Mouse (Mus musculus) spleen, embryonic (tissue): Measurements from ENCODE around the gene Ube4b.

Experiments used
- CTCF ChIA-PET: fragments of 350-600 bp; sonication (Branson Sonifier 250); formaldehyde crosslinking; loops from one replicate; lab custom pipeline; 2022; lab: Charles Lee

The Ube4b gene

DNA sequence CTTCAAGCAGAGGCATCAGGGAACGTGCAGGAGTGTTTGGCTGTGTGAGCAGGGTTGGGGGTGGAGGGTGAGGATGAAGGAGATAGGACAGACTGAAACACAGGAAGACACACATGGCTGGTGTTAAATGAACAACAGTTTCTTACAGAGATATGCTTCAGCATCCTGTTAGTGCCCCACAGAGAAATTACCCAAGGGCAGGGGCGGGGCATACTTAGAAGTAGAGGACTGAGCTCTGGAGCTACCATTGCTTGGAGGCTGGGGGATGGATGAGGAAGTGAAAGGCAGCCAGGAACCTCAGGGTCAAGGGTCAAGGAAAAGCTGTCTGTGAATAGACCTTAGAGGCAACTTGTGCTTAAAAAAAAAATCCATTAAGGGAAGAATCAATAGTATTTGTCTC lies 85.9 kb downstream of the Ube4b start:
- CTCF ChIA-PET: no interaction called here

DNA sequence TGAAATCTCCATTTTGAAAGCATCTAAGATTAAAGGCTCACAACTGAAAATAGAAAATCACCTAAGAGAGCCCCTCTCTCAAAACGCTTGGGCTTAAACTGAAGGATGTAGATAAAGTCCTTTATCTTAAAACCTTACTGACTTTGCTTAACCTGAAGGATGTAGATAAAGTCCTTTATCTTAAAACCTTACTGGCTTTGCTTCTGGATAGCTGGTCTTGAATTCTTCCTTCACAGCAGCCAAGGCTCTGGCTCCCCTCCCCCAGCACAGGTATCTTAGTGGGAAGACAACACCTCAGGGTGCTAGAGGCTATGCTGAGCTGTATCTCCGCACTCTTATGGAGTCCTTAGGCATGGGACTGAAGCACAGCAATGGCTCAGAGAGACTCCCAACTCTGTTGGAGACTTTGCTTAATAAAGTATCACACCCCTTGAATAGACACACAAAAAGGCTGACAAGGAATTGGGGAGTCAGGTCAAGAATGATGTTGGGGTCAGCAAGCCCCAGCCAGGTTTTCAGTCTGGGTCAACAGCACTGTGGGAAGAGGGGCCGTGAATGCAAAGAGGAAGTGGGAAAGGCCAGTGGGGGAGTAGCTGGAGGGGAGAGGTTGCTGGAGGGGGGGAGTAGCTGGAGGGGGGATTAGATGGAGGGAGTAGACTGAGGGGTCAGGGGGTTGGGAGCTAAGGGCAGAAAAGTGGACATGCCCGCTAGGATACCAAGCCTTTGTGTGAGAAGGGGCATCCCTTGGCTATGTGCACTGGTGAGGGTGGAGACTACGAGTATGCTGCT lies 86.9 kb downstream of the Ube4b start:
- CTCF ChIA-PET: no interaction called here

DNA sequence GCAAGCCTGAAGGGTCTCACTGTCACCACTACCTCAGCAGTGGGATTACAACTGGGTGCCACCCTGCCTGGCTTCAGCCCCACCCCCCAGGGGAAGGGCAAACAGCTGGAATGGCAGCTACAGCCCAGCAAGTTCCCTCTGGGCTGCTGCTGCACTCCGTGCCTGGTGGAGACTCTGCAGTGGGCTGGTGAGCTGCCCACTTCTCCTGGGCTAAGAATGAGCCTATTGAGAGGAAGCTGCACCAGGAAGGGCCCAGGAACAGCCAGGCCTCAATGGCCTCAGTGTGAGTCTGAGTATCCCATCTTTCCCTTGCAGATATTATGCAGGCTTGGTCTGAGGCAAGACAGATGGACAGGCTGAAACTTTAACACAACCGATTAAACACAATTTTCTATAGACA lies 88.4 kb downstream of the Ube4b start:
- CTCF ChIA-PET: no interaction called here

DNA sequence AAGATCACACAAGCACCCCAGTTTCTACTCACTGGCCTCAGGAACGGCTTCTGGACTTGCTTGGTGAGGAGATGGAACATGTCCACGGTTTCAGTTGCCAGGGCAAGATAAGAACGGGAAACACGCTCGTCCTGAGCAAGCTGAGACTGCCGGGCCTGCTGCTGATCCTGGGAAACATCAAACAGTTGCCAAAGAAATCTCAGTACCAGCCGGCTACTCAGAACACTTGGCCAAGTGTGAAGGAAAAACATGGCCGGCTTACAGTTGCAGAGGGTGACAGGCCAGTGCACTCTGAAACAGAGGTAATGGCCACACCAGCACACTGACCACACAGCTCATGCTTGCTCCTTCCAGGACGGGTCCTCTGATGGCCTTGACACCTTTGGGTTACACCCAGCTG lies 89.2 kb downstream of the Ube4b start:
- CTCF ChIA-PET: no interaction called here

DNA sequence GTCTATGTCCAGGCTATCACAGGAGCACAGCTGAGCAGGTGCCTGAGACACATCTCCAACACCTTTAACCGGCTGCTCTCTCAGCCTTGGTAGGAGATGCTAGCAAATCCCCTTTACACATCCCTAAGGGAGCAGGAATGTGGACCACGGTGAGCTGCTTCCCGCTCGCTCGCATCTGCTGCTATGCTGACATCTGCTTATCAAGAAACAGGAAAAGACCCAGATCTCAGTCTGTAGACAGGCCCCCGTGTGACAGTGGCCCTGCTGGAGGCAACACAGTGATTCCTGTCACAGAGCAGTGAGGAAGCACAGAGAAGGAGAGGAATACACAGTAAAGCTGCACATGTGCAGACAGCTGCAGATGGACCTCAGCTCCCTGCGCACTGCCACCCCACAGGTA lies 90.2 kb downstream of the Ube4b start:
- CTCF ChIA-PET: no interaction called here

DNA sequence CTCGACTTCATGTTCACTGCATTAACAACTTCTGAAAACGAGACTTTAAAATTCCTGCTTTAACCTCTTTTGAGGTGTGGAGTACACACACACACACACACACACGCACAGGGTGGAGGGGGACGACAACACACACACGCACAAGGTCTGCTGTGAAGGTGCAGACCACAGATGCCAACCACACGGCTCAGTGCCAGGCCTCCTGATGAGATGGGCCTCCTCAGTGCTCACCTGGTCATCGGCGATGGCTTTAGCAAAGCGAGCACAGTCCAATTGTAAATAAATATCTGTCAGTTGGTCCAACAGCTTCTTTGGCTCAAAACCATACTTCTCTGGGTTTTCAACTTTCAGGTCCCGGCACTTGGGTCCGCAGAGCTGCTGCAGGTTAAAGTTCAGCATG lies 91.7 kb downstream of the Ube4b start:
- CTCF ChIA-PET: no interaction called here

DNA sequence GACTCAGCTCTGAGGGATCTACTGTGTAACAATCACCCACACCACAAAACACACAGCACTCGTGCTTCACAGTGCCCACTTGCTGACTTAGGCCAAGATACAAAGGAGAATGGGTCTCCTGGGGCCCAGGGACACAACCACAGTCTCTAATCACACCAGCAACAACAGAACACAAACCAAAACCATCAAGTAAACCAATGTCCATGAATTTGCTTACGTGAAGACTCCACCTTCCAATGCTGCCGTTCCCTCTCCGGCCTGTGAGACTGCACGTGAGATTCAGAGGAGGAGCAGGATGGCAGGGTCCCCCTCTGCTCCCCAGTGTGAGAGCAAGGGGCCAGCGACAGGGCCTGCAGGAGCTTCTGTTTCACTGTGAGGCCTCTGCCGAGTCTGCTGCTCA lies 93.8 kb downstream of the Ube4b start:
- CTCF ChIA-PET: no interaction called here

DNA sequence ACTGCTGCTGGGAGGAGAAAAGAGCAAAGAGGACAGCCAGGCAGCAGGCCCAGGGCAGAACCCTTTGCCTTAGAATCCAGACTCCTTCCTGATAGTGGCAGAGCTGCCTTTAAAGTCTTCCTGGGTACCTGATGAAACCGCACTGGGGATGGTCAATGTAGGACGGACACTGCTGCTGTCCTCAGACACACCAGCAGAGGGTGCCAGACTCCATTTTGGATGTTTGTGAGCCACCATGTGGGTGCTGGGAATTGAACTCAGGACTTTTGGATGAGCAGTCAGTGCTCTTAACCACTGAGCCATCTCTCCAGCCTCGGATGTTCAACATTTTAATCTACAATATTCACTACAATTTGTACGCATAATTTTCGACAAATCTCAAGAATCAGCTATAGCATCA lies 96.1 kb downstream of the Ube4b start:
- CTCF ChIA-PET: no interaction called here

DNA sequence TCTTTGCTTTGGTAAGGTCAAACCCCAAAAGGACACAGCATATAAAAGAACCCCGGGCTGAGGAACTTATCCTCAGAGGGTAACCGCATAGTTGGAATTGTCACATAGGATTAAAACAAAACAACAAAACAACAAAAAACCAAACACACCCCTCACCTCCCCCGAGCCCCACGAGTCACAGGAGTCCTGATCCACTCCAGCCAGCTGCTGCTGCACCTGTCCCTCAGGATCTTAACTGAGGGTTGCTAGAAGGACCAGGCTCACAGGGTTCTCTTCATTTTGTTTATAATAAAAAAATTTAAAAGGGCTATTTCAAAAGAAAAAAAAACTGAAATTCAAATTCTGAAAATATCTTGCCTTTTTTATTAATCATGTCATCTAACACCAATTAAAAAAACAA lies 97.8 kb downstream of the Ube4b start:
- CTCF ChIA-PET: no interaction called here

DNA sequence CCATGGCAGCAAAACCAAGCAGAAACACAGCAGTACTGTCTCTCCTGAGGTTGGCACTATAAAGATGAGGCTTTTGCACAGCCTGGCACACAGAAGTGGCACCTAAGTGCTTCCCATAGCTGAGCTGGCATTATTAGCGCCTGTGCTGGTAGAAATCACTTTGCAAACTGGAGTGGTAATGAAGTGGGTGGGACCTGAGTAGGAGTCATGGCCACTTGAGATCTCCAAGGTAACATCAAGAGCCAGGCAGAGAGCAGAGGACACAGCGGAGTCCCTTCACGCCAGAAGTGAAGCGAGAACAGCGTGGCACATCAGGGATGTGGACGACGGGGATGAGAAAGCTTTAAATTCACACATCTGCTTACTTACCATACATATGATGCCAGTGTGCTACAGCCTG lies 99.3 kb downstream of the Ube4b start:
- CTCF ChIA-PET: no interaction called here

DNA sequence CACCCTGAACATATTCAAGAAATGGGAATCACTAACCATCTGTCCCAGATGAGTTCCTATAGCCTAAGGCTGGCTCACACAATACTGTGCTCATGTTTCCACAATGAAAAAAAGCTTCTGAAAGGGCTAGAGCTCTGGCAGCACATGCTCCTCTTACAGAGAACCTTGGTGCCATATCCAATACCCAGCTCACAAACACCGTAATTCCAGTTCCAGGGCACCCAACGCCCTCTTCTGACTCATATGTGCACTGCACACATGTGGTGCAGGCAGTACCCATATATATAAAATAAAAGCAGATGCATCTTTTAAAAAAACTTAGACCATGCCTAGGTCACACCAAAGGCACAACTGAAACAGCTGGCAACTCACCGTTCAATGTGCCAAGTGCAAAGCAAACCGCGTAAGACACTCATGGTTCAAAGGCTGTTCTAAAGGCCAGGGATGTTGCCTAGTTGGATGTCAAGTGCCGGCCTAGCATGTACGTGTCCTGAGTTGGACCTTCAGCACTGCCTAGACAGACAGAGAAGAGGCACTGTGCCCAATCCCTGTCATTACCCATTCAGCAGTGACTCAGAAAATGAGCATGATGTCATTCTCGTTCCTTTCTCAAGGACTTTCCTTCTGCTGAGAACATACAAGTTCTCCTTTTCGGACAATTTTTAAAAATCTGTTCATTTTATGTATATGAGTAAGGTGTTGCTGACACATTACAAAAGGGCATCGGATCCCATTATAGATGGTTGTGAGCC lies 101.0 kb downstream of the Ube4b start:
- CTCF ChIA-PET: no interaction called here

DNA sequence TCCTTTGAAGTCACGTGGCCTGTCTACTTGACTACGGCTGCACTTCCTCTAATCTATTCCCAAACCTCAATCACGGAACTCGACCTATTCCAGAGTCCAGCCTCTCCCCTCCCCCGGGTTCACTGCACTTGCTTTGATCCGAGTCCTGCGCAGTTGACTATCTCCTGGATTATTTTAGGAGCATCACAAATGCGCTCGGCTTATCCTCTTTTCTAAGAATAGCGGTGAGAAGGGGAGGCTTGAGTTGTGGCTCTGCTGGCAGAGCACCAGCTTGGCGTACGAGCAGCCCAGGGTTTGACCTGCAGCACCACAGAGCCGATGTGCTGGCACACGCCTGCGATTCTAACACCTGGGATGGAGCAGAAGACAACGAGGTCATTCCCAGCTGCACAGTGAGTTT lies 102.8 kb downstream of the Ube4b start:
- CTCF ChIA-PET: no interaction called here

DNA sequence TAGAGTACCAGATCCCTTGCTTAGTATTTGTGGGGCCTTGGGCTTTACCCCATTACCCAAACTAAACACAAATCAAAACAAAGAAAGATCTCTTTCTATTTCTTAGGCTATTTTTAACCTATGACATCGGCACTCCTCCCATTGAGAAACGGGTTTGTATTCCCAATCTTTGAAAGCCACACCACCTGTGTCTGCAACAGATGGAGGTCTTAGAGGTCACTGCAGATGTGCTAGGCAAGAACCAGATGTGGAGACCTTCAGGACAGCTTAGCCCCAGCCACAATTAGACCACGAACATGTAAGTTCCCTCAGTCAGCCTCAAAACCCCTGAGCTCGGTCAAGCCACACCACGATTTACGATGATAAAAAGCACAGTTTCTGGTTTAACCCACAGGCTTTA lies 103.8 kb downstream of the Ube4b start:
- CTCF ChIA-PET: no interaction called here

DNA sequence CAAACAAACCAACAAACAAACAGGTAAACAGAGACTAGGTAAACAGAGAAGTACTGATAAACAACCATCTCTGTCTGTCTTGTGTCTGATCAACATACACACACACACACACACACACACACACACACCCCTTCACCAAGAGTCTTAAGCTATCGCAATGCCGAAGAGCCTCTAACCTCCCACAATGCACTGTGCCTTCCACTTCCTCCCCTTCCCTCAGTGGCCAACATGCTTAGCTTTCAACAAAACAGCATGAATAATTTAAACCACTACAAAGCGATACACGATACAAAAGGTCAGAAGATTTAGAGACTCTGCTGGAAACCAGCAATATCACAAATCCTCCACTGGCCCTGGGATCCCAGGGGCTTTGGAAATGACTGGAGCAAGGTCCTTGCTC lies 104.3 kb downstream of the Ube4b start:
- CTCF ChIA-PET: no interaction called here

DNA sequence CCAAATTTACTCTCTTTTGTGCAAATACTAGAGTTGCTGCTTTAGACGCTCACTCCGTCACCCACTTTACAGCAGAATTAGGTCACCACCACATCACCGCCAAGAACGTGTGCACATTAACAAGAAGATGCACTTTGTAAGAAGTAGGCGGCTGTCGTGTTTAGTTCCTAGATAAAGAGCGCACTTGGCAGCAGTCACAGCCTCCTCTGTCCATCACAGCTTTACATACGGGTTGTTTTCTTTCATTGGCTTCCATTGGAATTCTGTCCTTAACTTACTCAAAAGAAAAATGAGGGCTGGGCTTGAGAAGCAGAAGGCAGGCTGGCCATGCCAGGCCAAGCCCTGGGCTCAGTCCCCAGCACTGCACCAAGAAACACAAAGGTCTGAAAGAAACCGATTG lies 107.5 kb downstream of the Ube4b start:
- CTCF ChIA-PET: no interaction called here

DNA sequence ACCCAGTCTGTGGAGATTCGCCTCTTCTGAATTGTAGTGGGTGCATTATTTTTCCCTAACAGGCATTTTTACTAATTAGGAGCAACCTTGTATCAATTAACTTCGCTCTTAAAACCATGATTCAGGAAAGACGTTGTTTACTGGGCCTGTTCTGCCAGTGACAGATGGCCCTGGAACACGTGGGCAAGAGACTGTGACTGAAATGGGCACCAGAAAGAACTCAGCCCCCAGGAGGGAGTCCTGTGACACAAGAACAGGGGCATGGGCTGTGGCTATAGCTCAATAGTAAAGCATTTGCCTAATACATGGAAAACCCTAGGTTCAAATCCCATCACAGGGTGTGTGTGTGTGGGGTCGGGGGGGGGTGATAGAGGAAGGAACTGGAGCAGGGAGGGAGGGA lies 109.2 kb downstream of the Ube4b start:
- CTCF ChIA-PET: no interaction called here

DNA sequence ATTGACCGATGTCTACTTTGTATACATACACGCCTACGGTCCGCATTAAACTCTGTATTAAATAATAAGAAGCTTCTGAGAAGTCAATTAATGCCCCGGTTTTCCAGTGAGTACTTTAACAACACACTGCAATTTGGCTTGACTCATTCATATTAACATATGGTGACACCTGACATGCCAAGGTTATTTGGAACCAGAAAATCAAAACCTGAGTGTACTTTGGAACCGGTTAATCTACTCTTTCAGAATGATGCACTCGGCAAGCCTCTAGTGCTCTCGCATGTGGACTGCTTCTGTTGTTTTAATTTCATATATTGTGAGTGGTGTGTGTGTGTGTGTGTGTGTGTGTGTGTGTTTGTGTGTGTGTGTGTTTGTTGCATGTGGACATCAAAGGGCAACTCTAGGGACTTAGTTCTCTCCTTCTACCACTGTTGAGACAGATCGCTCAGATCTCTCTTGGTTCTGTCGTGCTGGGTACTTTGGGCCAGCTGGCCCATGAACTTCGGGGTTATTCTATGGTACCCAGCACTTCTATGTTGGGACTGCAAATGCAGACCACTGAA lies 112.2 kb downstream of the Ube4b start:
- CTCF ChIA-PET: no interaction called here

DNA sequence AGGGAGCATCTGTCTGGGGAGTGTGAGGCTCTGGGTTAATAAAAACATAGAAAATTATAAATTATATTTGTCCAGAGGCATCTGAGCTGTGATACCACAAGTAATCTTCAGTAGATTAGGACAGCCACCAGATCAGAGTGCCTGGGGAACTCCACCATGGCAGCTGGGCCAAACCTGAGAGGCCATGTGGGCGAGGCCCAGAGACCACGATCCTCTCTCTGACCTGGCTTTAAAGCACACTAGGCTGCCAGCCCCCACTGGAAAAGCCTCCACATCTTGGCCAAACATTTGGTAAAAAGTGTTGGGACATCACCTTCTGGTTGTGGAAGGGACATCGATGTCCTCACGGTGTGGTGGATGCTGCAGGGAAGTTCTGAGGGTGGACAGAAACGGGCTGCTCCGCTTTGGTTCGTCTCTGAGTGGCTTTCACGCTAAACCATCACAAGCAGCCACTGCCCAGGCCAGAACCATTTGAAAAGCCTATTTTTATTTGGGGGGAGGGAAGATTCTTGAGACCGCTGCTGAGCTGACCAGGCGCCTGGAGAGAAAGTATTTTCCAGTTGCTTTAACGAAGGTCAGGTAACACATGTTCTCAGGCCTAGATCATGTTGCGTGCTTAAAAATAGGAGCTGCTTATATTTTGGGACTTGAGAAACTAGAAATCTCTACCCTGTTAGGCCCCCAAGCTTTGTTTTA lies 112.8 kb downstream of the Ube4b start:
- CTCF ChIA-PET: no interaction called here

DNA sequence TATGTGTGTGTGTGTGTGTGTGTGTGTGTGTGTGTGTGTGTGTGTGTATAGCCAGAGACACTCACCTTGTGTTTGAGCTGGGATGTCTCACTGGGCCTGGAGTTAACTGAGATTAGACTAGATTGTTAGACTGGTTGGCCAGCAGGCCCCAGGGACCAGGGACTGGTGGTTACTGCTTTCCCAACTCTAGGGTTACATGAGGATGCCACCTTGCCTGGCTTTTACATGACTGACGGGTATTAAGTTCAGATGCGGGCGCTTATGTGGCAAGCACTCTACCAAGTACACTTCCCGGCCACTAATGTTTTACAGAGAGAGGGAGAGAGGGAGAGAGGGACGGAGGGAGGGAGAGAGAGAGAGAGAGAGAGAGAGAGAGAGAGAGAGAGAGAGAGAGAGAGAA lies 114.6 kb downstream of the Ube4b start:
- CTCF ChIA-PET: no interaction called here

DNA sequence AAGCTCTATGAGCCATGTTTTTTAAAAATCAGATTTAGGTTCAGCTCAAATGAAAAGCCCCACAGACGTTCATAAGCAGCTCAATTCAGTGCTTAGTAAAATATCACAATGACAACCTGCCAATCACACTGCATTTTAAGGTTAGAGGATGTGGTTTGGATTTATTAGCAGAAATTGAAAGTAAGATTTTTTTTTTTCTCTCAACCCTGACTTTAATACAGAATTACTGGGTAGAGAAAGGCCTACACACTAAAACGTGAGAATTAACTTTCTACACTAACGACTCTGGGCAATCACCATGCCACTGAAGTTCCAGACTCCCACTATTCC lies 118.1 kb downstream of the Ube4b start:
- CTCF ChIA-PET: interaction anchor here (0.5 to 1.2 kb wide), 2 partner anchors 14 to 510 kb away, joined by 3 read pairs; no protein-coding TSS in a partner anchor

DNA sequence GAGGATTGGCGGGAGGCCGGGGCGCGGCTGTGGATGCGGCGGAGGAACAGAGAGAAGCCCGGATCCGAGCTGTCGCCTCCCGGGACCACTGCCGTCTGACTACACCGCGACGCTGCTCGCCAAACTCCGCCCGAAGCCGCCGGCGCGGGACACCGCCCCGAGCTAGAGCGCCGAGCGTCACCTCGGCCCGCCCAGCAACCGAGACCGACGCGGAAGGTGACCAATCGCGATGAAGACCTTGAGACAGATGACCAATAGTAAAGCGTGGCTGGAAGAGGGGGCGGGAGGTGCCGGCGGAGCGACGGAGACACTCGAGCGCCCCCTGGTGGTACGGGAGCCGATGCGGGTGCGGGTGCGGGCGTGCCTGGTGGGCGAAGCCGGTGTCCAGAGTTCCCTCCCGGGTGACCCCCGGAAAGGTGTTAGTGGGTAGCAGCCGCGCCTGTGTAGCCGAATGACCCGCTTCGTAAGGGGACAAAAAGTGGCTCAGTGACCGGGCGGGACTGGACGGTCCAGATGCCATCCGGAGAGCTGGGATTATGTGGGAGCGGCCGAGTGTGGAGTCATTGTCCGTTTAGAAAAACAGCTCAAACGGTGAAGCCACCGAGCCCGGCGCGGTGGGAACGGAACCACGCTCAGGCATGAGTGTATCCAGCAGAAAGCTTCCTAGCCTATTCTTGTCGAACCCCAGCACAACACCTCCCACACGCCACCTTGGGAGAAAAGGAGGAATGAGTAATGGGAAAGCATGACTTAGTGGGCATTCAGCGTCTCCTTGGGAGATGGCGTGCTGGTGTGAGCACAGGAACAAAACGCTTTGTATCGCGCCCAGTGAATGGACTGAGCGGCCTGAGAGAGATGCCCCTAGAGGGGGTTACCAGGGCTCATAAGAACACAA lies 118.7 kb downstream of the Ube4b start, which contains the start of gene Kif1b:
Gene Kif1b (minus strand): TSS at position 98 of the 895 bp plus-strand sequence.
- CTCF ChIA-PET: interaction anchor here (0.5 to 1.2 kb wide), 3 partner anchors 13 to 511 kb away, joined by 3 to 6 read pairs (median 3); no protein-coding TSS in a partner anchor
